Mouse (Mus musculus): Measurements from ENCODE around the gene Slc25a41.
A peak's percentile ranks its signal among the peaks of the same experiment; 100 is the strongest.

Gene Slc25a41

GRCm38 (mm10) chr17:57038978-57039377 is 2.5 kb downstream of the Slc25a41 start:
- peak; percentile 30 to 40 for DNase-seq

GRCm38 (mm10) chr17:57032854-57033253 is 8.6 kb downstream of the Slc25a41 start:
- DNase-seq: peak; percentile 11 to 17

GRCm38 (mm10) chr17:57031661-57032420 is 9.6 kb downstream of the Slc25a41 start:
- peak; percentile 98 to 99 for DNase-seq

GRCm38 (mm10) chr17:57030931-57031660 is 10.4 kb downstream of the Slc25a41 start, which contains the start of gene Khsrp:
Gene Khsrp (minus strand): TSS chr17:57031522.
- DNase-seq: peak; percentile 44 to 52

- no peak for DNase-seq
Observed at GRCm38 (mm10) chr17:57029691-57030090, 11.8 kb downstream of the Slc25a41 start.

GRCm38 (mm10) chr17:57027471-57027870 is 14.0 kb downstream of the Slc25a41 start:
- DNase-seq: no peak

- no peak for DNase-seq
Observed at GRCm38 (mm10) chr17:57020960-57021359, 20.5 kb downstream of the Slc25a41 start.

GRCm38 (mm10) chr17:57019693-57020092 is 21.8 kb downstream of the Slc25a41 start:
- DNase-seq: no peak

GRCm38 (mm10) chr17:57012245-57012795 is 29.1 kb downstream of the Slc25a41 start:
- DNase-seq: no peak

- peak; percentile 88 to 89 for DNase-seq
Observed at GRCm38 (mm10) chr17:57011236-57012141, 30.0 kb downstream of the Slc25a41 start, which contains the start of the genes Gtf2f1 and Gm17949. Gene Gtf2f1 (minus strand): TSS chr17:57011288. Gene Gm17949 (plus strand): TSS chr17:57011469.

GRCm38 (mm10) chr17:57010911-57011235 is 30.6 kb downstream of the Slc25a41 start:
- DNase-seq: no peak

- DNase-seq: no peak
Observed at GRCm38 (mm10) chr17:57007137-57007905, 34.1 kb downstream of the Slc25a41 start.

- DNase-seq: no peak
Observed at GRCm38 (mm10) chr17:57003994-57004393, 37.5 kb downstream of the Slc25a41 start.

GRCm38 (mm10) chr17:57001228-57001627 is 40.2 kb downstream of the Slc25a41 start:
- no peak for DNase-seq

- no peak for DNase-seq
Observed at GRCm38 (mm10) chr17:56999968-57000609, 41.4 kb downstream of the Slc25a41 start, which contains the start of gene Pspn. Gene Pspn (minus strand): TSS chr17:57000018.

GRCm38 (mm10) chr17:56999414-56999813 is 42.0 kb downstream of the Slc25a41 start:
- DNase-seq: no peak

- peak; percentile 93 to 96 for DNase-seq
Observed at GRCm38 (mm10) chr17:56997029-56997667, 44.3 kb downstream of the Slc25a41 start, which contains the start of gene Alkbh7. Gene Alkbh7 (plus strand): TSS chr17:56997339.

- no peak for DNase-seq
Observed at GRCm38 (mm10) chr17:56996506-56996905, 44.9 kb downstream of the Slc25a41 start.

GRCm38 (mm10) chr17:56995046-56995445 is 46.4 kb downstream of the Slc25a41 start:
- DNase-seq: no peak

- no peak for DNase-seq
Observed at GRCm38 (mm10) chr17:56990966-56991365, 50.5 kb downstream of the Slc25a41 start.

Measured in B cell, adult 2 months (primary cell).